Mouse (Mus musculus): ENCODE measurements at regions not wholly inside any gene's neighbourhood (a gene's known extent, or its start where the extent isn't known, plus 50 kb on each side); places are given as distances from the start of the nearest gene placed in this dataset.

- DNase-seq = no peak
Observed at GRCm38 (mm10) chr6:103312935-103313334, 197.5 kb upstream of the Chl1 start.

DNA sequence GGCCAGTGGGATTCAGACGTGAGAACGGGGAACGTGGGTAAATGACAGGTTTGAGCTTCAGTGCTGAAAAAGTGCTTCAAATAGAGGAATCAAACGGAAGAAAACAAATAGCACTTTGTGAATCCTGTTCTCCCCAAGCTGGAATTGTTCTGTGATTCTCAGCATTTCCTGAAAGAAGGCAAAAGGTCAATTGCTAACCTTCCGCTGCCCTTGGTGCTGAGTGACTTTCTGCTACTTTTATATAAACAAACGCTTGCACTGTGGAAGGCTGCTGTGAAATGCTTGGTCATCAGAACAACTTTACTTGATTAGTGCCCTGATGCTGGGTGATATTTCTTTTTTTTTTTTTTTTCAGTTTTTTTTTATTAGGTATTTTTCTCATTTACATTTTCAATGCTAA is 192.3 kb upstream of the Chl1 start:
- DNase-seq = peak; percentile 55

GRCm38 (mm10) chr6:103318677-103319359 is 191.6 kb upstream of the Chl1 start:
- DNase-seq = no peak

- no peak for DNase-seq
Observed at GRCm38 (mm10) chr6:103319964-103320363, 190.4 kb upstream of the Chl1 start.

DNA sequence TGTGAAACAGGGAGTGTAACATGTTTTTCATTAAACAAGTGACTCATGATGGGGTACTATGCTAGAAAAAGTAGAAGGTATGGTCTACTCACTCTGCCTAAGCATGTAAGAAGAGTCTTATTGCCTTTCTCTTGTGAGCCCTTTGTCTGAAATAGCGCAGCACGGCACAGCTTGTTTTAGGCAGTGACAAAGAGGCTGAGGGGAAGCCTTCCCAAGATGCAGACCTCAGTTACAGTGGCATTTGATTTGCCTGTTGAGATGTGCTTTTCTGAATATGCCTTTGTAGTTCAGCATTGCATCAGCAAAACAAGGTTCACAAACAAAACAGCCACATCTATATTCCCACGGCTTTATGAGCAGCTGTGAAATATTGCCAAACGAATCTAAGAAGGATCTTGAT is 189.8 kb upstream of the Chl1 start:
- DNase-seq = no peak

GRCm38 (mm10) chr6:103321058-103321457 is 189.3 kb upstream of the Chl1 start:
- DNase-seq = no peak

- no peak for DNase-seq
Observed at GRCm38 (mm10) chr6:103322442-103322841, 187.9 kb upstream of the Chl1 start.

DNA sequence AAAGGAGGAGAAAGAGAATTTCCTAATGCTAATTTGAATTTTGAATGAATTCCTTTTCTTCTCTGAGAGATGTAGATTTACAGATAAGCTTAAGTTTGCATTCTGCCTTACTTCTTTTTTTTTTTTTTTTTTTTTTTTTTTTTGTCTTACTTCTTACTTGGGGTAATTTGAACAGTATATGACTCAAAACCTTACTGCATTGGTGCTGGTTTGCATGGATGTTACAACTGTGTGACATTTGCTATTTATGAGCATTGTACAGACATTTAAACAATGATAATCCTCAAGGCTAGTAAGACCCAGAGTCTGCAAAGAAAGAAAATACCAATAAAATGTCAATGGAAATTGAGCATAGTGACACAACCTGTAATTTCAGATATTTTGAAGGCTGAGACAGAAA is 174.7 kb upstream of the Chl1 start:
- no peak for DNase-seq

DNA sequence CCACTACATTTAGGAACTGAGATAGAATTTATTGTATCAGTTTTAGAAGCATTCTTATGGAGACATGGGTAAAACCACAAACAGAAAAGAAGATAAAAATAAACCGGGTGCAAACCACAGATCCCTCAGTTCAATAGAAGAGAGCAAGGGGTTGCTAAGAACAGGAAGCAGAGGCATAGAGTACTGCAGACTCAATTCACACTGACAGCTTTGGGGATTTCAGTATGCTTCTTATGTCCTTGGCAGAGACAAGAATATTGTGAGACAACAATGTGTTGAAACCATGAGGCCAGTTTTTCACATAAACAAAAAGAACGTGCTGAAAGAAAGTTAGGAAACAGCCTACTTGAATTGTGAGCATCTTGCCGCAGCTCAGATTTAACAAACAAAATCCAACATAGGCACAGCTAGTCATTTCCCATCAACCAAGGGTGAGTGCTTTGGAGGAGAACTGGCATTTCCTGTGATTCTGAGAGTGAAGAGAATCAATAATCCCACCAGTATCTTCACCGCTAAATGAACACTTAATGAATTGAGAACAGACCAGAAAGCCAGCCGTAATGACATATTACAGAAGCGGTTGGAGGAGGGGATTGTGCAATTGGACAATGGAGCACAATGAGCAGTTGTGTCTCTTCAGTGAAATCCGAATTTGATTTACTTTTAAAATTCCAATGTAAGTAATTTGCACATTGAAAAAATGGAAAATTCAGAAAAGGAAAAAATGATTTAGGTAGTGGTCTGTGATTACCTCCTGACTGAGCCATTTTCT is 170.2 kb upstream of the Chl1 start:
- no peak for DNase-seq

DNA sequence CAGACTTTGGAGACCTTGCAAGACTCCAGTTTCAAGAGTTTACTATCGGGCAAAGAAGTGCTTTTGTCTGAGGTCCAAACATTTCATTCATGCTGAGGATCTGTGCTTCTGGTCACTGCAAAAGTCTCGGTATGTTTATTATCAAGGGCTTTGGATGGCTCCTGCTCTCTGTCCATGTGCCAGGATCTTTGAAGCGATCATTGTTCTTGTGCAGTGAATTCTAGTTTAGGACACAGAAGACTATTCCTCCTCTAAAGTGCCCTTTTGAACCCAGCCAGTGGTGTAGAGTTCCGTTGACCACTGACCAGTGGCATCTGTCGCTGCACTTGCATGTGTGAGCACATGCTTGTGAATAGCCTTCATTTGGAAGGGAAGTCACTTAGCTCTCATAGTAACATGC is 166.9 kb upstream of the Chl1 start:
- DNase-seq = no peak

- DNase-seq = peak; percentile 14
Observed at GRCm38 (mm10) chr6:103344413-103344812, 166.0 kb upstream of the Chl1 start.

- no peak for DNase-seq
Observed at GRCm38 (mm10) chr6:103345195-103345594, 165.2 kb upstream of the Chl1 start.

- no peak for DNase-seq
Observed at GRCm38 (mm10) chr6:103352405-103353124, 157.8 kb upstream of the Chl1 start.

DNA sequence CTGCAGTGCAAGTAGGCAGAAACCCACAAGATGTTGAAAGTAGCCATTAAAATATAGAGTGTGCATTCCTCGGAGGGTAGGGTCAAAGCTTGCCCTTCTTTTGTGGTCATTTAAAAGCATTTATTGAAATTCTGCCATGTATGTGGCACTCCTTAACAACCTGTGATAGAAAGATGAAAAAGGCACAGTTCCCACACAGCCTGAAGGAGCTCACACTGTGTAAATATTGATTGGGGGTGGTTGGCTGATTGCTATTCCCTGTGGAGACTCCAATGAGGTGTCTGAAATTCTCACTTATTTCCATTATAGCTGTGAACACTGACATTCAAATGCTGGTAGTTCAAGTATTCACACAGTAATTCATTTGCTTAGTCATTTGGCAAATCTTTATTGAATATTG is 157.0 kb upstream of the Chl1 start:
- no peak for DNase-seq

- no peak for DNase-seq
Observed at GRCm38 (mm10) chr6:103366782-103367491, 143.4 kb upstream of the Chl1 start.

- no peak for DNase-seq
Observed at GRCm38 (mm10) chr6:103374956-103375355, 135.4 kb upstream of the Chl1 start.

GRCm38 (mm10) chr6:103377277-103377676 is 133.1 kb upstream of the Chl1 start:
- no peak for DNase-seq

GRCm38 (mm10) chr6:103378047-103378446 is 132.3 kb upstream of the Chl1 start:
- no peak for DNase-seq

DNA sequence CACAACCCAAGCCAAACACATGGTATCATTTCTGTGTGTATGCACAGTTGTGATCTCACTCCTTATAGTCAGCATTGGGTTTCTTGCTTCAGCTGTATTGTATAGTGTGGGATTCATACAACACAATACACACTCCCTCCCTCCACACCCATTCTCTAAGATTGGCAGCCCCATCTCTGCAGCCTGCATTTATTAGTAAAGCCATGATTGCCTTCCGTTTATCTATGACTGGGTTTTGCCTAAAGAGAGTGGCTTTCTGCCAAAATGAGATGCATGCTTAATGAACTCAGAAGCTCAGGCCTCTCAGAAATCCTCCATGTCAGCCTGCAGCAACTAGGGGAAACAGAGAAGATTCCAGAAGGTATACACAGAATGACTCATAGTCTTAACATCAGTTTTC is 129.4 kb upstream of the Chl1 start:
- no peak for DNase-seq

DNA sequence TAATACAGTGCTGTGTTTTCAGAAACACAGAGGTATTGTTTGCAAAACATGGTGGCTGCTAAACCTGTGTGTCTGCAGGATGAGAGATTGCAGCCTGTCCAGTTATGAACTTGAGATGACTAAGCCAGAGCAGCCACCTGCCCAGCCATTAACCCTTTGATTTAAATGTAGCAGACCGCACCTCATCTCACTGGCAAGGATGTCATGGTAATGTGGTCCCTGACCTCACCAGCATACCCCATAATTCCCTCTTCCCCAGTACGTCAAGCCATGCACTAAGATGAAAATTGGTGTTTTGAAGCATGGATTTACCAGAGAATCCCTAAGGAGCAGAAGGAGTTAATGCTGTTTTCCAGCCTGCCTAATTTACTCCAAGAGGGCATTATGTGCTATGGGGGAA is 128.5 kb upstream of the Chl1 start:
- DNase-seq = no peak

- DNase-seq = no peak
Observed at GRCm38 (mm10) chr6:103386591-103386990, 123.8 kb upstream of the Chl1 start.

- no peak for DNase-seq
Observed at GRCm38 (mm10) chr6:103405961-103406360, 104.4 kb upstream of the Chl1 start.

- DNase-seq = no peak
Observed at GRCm38 (mm10) chr6:103414888-103415287, 95.5 kb upstream of the Chl1 start.

Measured in kidney, postnatal 14 days (tissue).